25 mouse cellular contexts compared by ENCODE assay signal in the genomic region with DNA sequence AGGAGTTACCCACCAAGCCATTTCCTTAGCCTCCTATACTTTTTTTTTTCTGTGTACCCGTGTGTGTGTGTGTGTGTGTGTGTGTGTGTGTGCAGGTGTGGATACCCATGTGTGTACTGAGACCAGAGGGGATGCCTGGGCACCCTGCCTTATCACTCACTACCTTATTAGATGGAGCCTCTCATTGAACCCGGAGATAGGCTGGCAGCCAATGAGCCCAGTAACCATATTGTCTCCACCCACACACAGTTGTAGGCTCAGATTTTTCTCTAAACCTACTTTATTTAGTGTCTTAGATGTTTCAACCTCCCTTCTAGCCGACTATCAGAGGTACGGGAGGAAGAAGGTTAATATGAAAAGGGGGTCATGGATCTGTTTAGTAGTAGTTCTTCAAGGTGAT. TPM values are rescaled to one million over a fixed set of nuclear protein-coding genes. Genes with fewer than 3 reads are reported as not detected.
DNase-seq lines count a peak whose midpoint lies in the region; ATAC-seq lines count a peak whose summit lies in the region.
"Had no signal": no experiment of that assay in that cellular context is flagged by ENCODE, and none has a peak within 500 bp of the region (broad histone marks: within the 10 kb centered on the region; RNA-seq: fewer than 3 reads in every experiment).

No protein-coding gene starts in this region.

- no peak for DNase-seq in frontal cortex, postnatal 25 days (ENCODE audit: low spot score in 2 of 2)
- peak; percentile 38 to 59 for DNase-seq in layer of hippocampus, adult 8-10 months (ENCODE audit: low spot score in 2 of 2)
- no peak for DNase-seq in layer of hippocampus, postnatal 14 days (ENCODE audit: low spot score in 2 of 2)
- DNase-seq in brain, adult 2 months (ENCODE audit: low read depth, low spot score), result peak; percentile 52
- no peak for DNase-seq in spleen, postnatal 4 days (ENCODE audit: low spot score in 2 of 2)
- DNase-seq in cerebellum, adult 9-10 months, result no peak
- DNase-seq: adrenal gland, adult 2 months; adrenal gland, postnatal 36 days; B cell, adult 2 months; cerebellum, adult 11 months; cerebellum, adult 2 months; cerebellum, postnatal 10 days; cerebellum, postnatal 36 days; embryo, embryonic 11 days; gastrocnemius, postnatal 25 days; heart, adult 18-20 months; heart, postnatal 10 days; heart, postnatal 36 days had no signal

- ATAC-seq in frontal cortex, adult (ENCODE audit: low TSS enrichment), result peak; percentile 29; the same call in 1 of the 2 replicates
- ATAC-seq: forebrain, embryonic 13.5 days; forebrain, embryonic 16.5 days; hindbrain, embryonic 16.5 days had no signal

RNA-seq across cellular contexts. Expression of gene Lemd1, which starts 4.9 kb away (rescaled TPM):
- 1 to 10 TPM in 2 of 4 experiments, under 1 TPM in 2; 0.30 to 1.3 (median 0.83) TPM for total RNA-seq in layer of hippocampus, adult 8-10 months (2022)
- 1 to 10 TPM; 1.4 to 1.8 TPM for total RNA-seq in layer of hippocampus, postnatal 14 days (2021)
- total RNA-seq: CH12.LX; gastrocnemius, postnatal 25 days; heart, adult 18-20 months; heart, postnatal 10 days; heart, postnatal 36 days had no signal

RNA-seq across cellular contexts. Expression of gene AC124108.1, which starts 5.0 kb away (rescaled TPM):
- under 1 TPM; 0.69 to 0.92 (median 0.77) TPM for total RNA-seq in layer of hippocampus, adult 8-10 months (2022)
- under 1 TPM; 0.91 to 0.97 TPM for total RNA-seq in layer of hippocampus, postnatal 14 days (2021)
- total RNA-seq: CH12.LX; gastrocnemius, adult 8-10 months; gastrocnemius, postnatal 25 days; heart, postnatal 10 days; heart, postnatal 36 days had no signal

RNA-seq across cellular contexts. Expression of gene Gm10188, which starts 43.3 kb away (rescaled TPM):
- total RNA-seq in layer of hippocampus, adult 8-10 months (2022), result not detected
- total RNA-seq in layer of hippocampus, postnatal 14 days (2021), result not detected
- total RNA-seq: adrenal gland, adult 2 months; adrenal gland, postnatal 36 days; CH12.LX; G1E; gastrocnemius, adult 8-10 months; gastrocnemius, postnatal 25 days; heart, adult 18-20 months; heart, postnatal 10 days; heart, postnatal 36 days had no signal

RNA-seq across cellular contexts. Expression of gene Cdk18, which starts 46.8 kb away (rescaled TPM):
- total RNA-seq in layer of hippocampus, adult 8-10 months (2022), result 10 to 100 TPM; 25.8 to 30.9 (median 27.6) TPM
- total RNA-seq in layer of hippocampus, postnatal 14 days (2021), result 10 to 100 TPM; 21.2 to 21.9 TPM

Comparison
In these comparisons a context has a peak if more than half of its experiments do, and no peak if none do; other contexts are left out.
1. DNase-seq: peak in layer of hippocampus, adult 8-10 months (2 of 2) and brain, adult 2 months (single experiment); none in frontal cortex, postnatal 25 days (0 of 2), layer of hippocampus, postnatal 14 days (0 of 2), spleen, postnatal 4 days (0 of 2) and cerebellum, adult 9-10 months (single experiment).